Mouse (Mus musculus): ENCODE results near the gene Arfip1. TPM values are rescaled to one million over a fixed set of nuclear protein-coding genes. Genes with fewer than 3 reads are reported as not detected.

Arfip1 gene
- polyA plus RNA-seq, 1 experiment from 2014 or later = 49.3 TPM

- Histone ChIP-seq H3K9me3 (replicated peaks) (no peaks in the 10 kb centered on the region; the same call in 1 of the 2 replicates), H3K4me1 (replicated peaks) (0 out of 2 replicates have a peak, but pooled peaks cover 6% of the 10 kb centered on the region), H3K9ac (no peak overlapping the region), H3K27me3 (replicated peaks) (0 out of 2 replicates have a peak, but pooled peaks cover 4% of the 10 kb centered on the region), H3K36me3 (no peaks in the 10 kb centered on the region), H3K4me2 (no peak overlapping the region), H3K27ac (ENCODE audit: poor library complexity, severe bottlenecking) (no peak overlapping the region), H3K4me3 (no peak overlapping the region)
- WGBS = 83% methylated on average over 9 of the region's 9 CpGs
- no peak for ATAC-seq (ENCODE audit: insufficient number of reproducible peaks, low FRiP score)
Measured at GRCm38 (mm10) chr3:84601870-84602495, 19.6 kb upstream of the Arfip1 start.

GRCm38 (mm10) chr3:84598756-84599155 is 16.3 kb upstream of the Arfip1 start:
- Histone ChIP-seq H3K9ac (no peak overlapping the region), H3K9me3 (replicated peaks) (no peaks in the 10 kb centered on the region), H3K4me1 (replicated peaks) (peaks cover 6% of the 10 kb centered on the region; the same call in 1 of the 2 replicates), H3K4me3 (no peak overlapping the region), H3K27me3 (replicated peaks) (peaks cover 4% of the 10 kb centered on the region; the same call in 1 of the 2 replicates), H3K36me3 (no peaks in the 10 kb centered on the region), H3K4me2 (no peak overlapping the region), H3K27ac (ENCODE audit: poor library complexity, severe bottlenecking) (no peak overlapping the region)
- WGBS = 77% methylated on average over 6 of the region's 6 CpGs
- ATAC-seq (ENCODE audit: insufficient number of reproducible peaks, low FRiP score) = no peak

GRCm38 (mm10) chr3:84597996-84598734 is 15.7 kb upstream of the Arfip1 start:
- ATAC-seq (ENCODE audit: insufficient number of reproducible peaks, low FRiP score) = no peak
- H3K9ac ChIP-seq = no peak overlapping the region
- H3K4me1 ChIP-seq (replicated peaks) = peaks cover under 1% of the 10 kb centered on the region; the same call in 1 of the 2 replicates
- WGBS = 74% methylated on average over 6 of the region's 6 CpGs
- no peak overlapping the region for H3K4me3 ChIP-seq
- H3K36me3 ChIP-seq = no peaks in the 10 kb centered on the region
- H3K27me3 ChIP-seq (replicated peaks) = peaks cover 4% of the 10 kb centered on the region; the same call in 1 of the 2 replicates
- no peaks in the 10 kb centered on the region for H3K9me3 ChIP-seq (replicated peaks)
- no peak overlapping the region for H3K27ac ChIP-seq (ENCODE audit: poor library complexity, severe bottlenecking)
- no peak overlapping the region for H3K4me2 ChIP-seq

- no peak overlapping the region for H3K9ac ChIP-seq
- H3K36me3 ChIP-seq = no peaks in the 10 kb centered on the region
- ATAC-seq (ENCODE audit: insufficient number of reproducible peaks, low FRiP score) = no peak
- H3K4me2 ChIP-seq = peak overlapping the region; percentile 64
- peak overlapping the region; percentile 37; the same call in 1 of the 2 replicates for H3K4me3 ChIP-seq
- WGBS = 41% methylated on average over 5 of the region's 5 CpGs
- H3K27me3 ChIP-seq (replicated peaks) = peaks cover 4% of the 10 kb centered on the region; the same call in 1 of the 2 replicates
- H3K9me3 ChIP-seq (replicated peaks) = no peaks in the 10 kb centered on the region
- H3K4me1 ChIP-seq (replicated peaks) = peaks cover 3% of the 10 kb centered on the region; the same call in 1 of the 2 replicates
- H3K27ac ChIP-seq (ENCODE audit: poor library complexity, severe bottlenecking) = no peak overlapping the region
Measured at GRCm38 (mm10) chr3:84595677-84596234, 13.3 kb upstream of the Arfip1 start.

- Histone ChIP-seq H3K4me3 (peak overlapping the region; percentile 37), H3K4me1 (replicated peaks) (peaks cover 3% of the 10 kb centered on the region; the same call in 1 of the 2 replicates), H3K36me3 (no peaks in the 10 kb centered on the region), H3K9ac (peak overlapping the region; percentile 42; the same call in 1 of the 2 replicates), H3K27ac (ENCODE audit: poor library complexity, severe bottlenecking) (no peak overlapping the region), H3K4me2 (peak overlapping the region; percentile 64), H3K27me3 (replicated peaks) (peaks cover 4% of the 10 kb centered on the region; the same call in 1 of the 2 replicates), H3K9me3 (replicated peaks) (no peaks in the 10 kb centered on the region)
- WGBS = 8% methylated on average over 23 of the region's 23 CpGs
- ATAC-seq (ENCODE audit: insufficient number of reproducible peaks, low FRiP score) = no peak
Measured at GRCm38 (mm10) chr3:84594894-84595676, 12.7 kb upstream of the Arfip1 start.

- ATAC-seq (ENCODE audit: insufficient number of reproducible peaks, low FRiP score) = no peak
- peaks cover 4% of the 10 kb centered on the region; the same call in 1 of the 2 replicates for H3K27me3 ChIP-seq (replicated peaks)
- 52% methylated on average over 2 of the region's 2 CpGs for WGBS
Measured at GRCm38 (mm10) chr3:84593274-84593673, 10.8 kb upstream of the Arfip1 start, which contains the start of gene Tigd4. Gene Tigd4 (plus strand): TSS chr3:84593574.

GRCm38 (mm10) chr3:84586736-84587135 is 4.3 kb upstream of the Arfip1 start:
- H3K4me1 ChIP-seq (replicated peaks) = peaks cover 31% of the 10 kb centered on the region
- H3K27me3 ChIP-seq (replicated peaks) = no peaks in the 10 kb centered on the region
- no peaks in the 10 kb centered on the region for H3K36me3 ChIP-seq
- no peak overlapping the region for H3K4me3 ChIP-seq
- no peak for ATAC-seq (ENCODE audit: insufficient number of reproducible peaks, low FRiP score)
- no peaks in the 10 kb centered on the region for H3K9me3 ChIP-seq (replicated peaks)
- peak overlapping the region; percentile 88 for H3K27ac ChIP-seq (ENCODE audit: poor library complexity, severe bottlenecking)
- WGBS = 14% methylated on average over 5 of the region's 5 CpGs
- H3K4me2 ChIP-seq = 0 out of 2 replicates have a peak overlapping the region, but pooled peaks have one; percentile 1
- no peak overlapping the region for H3K9ac ChIP-seq

More at GRCm38 (mm10) chr3:84593274-84593673, 10.8 kb upstream of the Arfip1 start, which contains the start of gene Tigd4:
- no peak within 1 kb of the TSS for H3K27ac ChIP-seq (ENCODE audit: poor library complexity, severe bottlenecking)
- H3K36me3 ChIP-seq = no peaks in the 10 kb centered on the region
- H3K9me3 ChIP-seq (replicated peaks) = no peaks in the 10 kb centered on the region
- no peak within 1 kb of the TSS for H3K4me2 ChIP-seq
- H3K4me1 ChIP-seq (replicated peaks) = peaks cover 8% of the 10 kb centered on the region
- H3K9ac ChIP-seq = no peak within 1 kb of the TSS
- H3K4me3 ChIP-seq = no peak within 1 kb of the TSS

- no peaks in the 10 kb centered on the region for H3K9me3 ChIP-seq (replicated peaks)
- peaks cover 45% of the 10 kb centered on the region for H3K4me1 ChIP-seq (replicated peaks)
- no peak; the same call in 1 of the 2 replicates for ATAC-seq (ENCODE audit: insufficient number of reproducible peaks, low FRiP score)
Measured at GRCm38 (mm10) chr3:84582913-84583276, 470 bp upstream of the Arfip1 start.

GRCm38 (mm10) chr3:84581696-84582022 is 766 bp downstream of the Arfip1 start:
- Histone ChIP-seq H3K4me2 (peak overlapping the region; percentile 83), H3K9me3 (replicated peaks) (no peaks in the 10 kb centered on the region), H3K27me3 (replicated peaks) (no peaks in the 10 kb centered on the region), H3K36me3 (no peaks in the 10 kb centered on the region), H3K4me1 (replicated peaks) (peaks cover 39% of the 10 kb centered on the region), H3K4me3 (peak overlapping the region; percentile 76), H3K27ac (ENCODE audit: poor library complexity, severe bottlenecking) (peak overlapping the region; percentile 93), H3K9ac (peak overlapping the region; percentile 82)
- 0% methylated on average over 4 of the region's 4 CpGs for WGBS
- no peak for ATAC-seq (ENCODE audit: insufficient number of reproducible peaks, low FRiP score)

More at GRCm38 (mm10) chr3:84582913-84583276, 470 bp upstream of the Arfip1 start:
- Histone ChIP-seq H3K27ac (ENCODE audit: poor library complexity, severe bottlenecking) (peak overlapping the region; percentile 93), H3K9ac (peak overlapping the region; percentile 82), H3K27me3 (replicated peaks) (no peaks in the 10 kb centered on the region), H3K4me2 (peak overlapping the region; percentile 83), H3K4me3 (peak overlapping the region; percentile 76), H3K36me3 (no peaks in the 10 kb centered on the region)
- WGBS = under 1% methylated on average over 27 of the region's 27 CpGs

- WGBS = 17% methylated on average over 4 of the region's 4 CpGs
- H3K4me1 ChIP-seq (replicated peaks) = peaks cover 36% of the 10 kb centered on the region
- no peaks in the 10 kb centered on the region for H3K36me3 ChIP-seq
Measured at GRCm38 (mm10) chr3:84580716-84581115, 1.7 kb downstream of the Arfip1 start.

More at GRCm38 (mm10) chr3:84580716-84581115, 1.7 kb downstream of the Arfip1 start:
- H3K27ac ChIP-seq (ENCODE audit: poor library complexity, severe bottlenecking) = no peak overlapping the region
- peak overlapping the region; percentile 76 for H3K4me3 ChIP-seq
- peak overlapping the region; percentile 46 for H3K9ac ChIP-seq
- ATAC-seq (ENCODE audit: insufficient number of reproducible peaks, low FRiP score) = no peak
- no peaks in the 10 kb centered on the region for H3K9me3 ChIP-seq (replicated peaks)
- H3K27me3 ChIP-seq (replicated peaks) = no peaks in the 10 kb centered on the region
- H3K4me2 ChIP-seq = peak overlapping the region; percentile 83

Measured in heart, embryonic 12.5 days (tissue).